Mouse (Mus musculus): Measurements from ENCODE around the gene Rhbg. TPM values are rescaled to one million over a fixed set of nuclear protein-coding genes. Genes with fewer than 3 reads are reported as not detected.

Gene Rhbg
- polyA plus RNA-seq, 1 experiment from 2014 or later, result not detected

GRCm38 (mm10) chr3:88200972-88201330 is 53.6 kb downstream of the Rhbg start:
- ChIA-PET CTCF (no interaction called here), POLR2A (no interaction called here)
- no peak for DNase-seq (ENCODE audit: low read depth, low spot score)
- TF ChIP-seq CTCF (IDR thresholded peaks at IDR 0.05), result no peak
- in situ Hi-C loops (cut with MboI; ENCODE audit: low pct_unique_long_range_greater_than_20kb), result no loop called here
- ATAC-seq, result no peak
- peaks cover 79% of the 10 kb centered on the region for H3K27me3 ChIP-seq

- ATAC-seq (no peak), DNase-seq (ENCODE audit: low read depth, low spot score) (no peak)
- no peak for TF ChIP-seq CTCF (IDR thresholded peaks at IDR 0.05)
- peaks cover 83% of the 10 kb centered on the region for H3K27me3 ChIP-seq
- in situ Hi-C loops (cut with MboI; ENCODE audit: low pct_unique_long_range_greater_than_20kb), result no loop called here
- ChIA-PET CTCF (no interaction called here), POLR2A (interaction anchor here (0.6 kb wide), 1 partner anchor 102 kb away, joined by 7 read pairs; no protein-coding TSS in a partner anchor)
Observed at GRCm38 (mm10) chr3:88200161-88200971, 54.1 kb downstream of the Rhbg start.

- in situ Hi-C loops (cut with MboI; ENCODE audit: low pct_unique_long_range_greater_than_20kb), result no loop called here
- no peak for TF ChIP-seq CTCF (IDR thresholded peaks at IDR 0.05)
- H3K27me3 ChIP-seq, result peaks cover 77% of the 10 kb centered on the region
- POLR2A ChIA-PET, result interaction anchor here (0.6 kb wide), 2 partner anchors 102 to 204 kb away, joined by 3 to 7 read pairs; no protein-coding TSS in a partner anchor
- CTCF ChIA-PET, result interaction anchor here (0.8 to 1.0 kb wide), 2 partner anchors 14 to 44 kb away, joined by 3 read pairs; no protein-coding TSS in a partner anchor
- no peak for DNase-seq (ENCODE audit: low read depth, low spot score)
- ATAC-seq, result no peak
Observed at GRCm38 (mm10) chr3:88199541-88200110, 54.9 kb downstream of the Rhbg start.

- CTCF ChIA-PET, result interaction anchor here (1.0 to 1.7 kb wide), 2 partner anchors 11 to 13 kb away, joined by 3 to 4 read pairs; no protein-coding TSS in a partner anchor
- in situ Hi-C loops (cut with MboI; ENCODE audit: low pct_unique_long_range_greater_than_20kb), result no loop called here
- no peak for DNase-seq (ENCODE audit: low read depth, low spot score)
- H3K27me3 ChIP-seq, result peaks cover 68% of the 10 kb centered on the region
- POLR2A ChIA-PET, result no interaction called here
- ATAC-seq, result no peak
- no peak for TF ChIP-seq CTCF (IDR thresholded peaks at IDR 0.05)
Observed at GRCm38 (mm10) chr3:88198505-88199020, 55.9 kb downstream of the Rhbg start.

GRCm38 (mm10) chr3:88197741-88198504 is 56.6 kb downstream of the Rhbg start:
- DNase-seq (ENCODE audit: low read depth, low spot score) (no peak), ATAC-seq (no peak)
- TF ChIP-seq CTCF (IDR thresholded peaks at IDR 0.05), result no peak
- in situ Hi-C loops (cut with MboI; ENCODE audit: low pct_unique_long_range_greater_than_20kb), result no loop called here
- peaks cover 63% of the 10 kb centered on the region for H3K27me3 ChIP-seq
- POLR2A ChIA-PET, result no interaction called here
- CTCF ChIA-PET, result interaction anchor here (1.7 kb wide), 1 partner anchor 12 kb away, joined by 4 read pairs; no protein-coding TSS in a partner anchor

Other genes starting within 250 kb of the Rhbg start
- gene Hapln2, start 227.1 kb downstream of the Rhbg start, polyA plus RNA-seq (2021), result 0.32 TPM
- 32.8 TPM for gene Gpatch4, start 211.6 kb downstream of the Rhbg start, polyA plus RNA-seq (2021)
- 198 TPM for gene Naxe, start 196.2 kb downstream of the Rhbg start, polyA plus RNA-seq (2021)
- not detected for gene Ttc24, start 176.4 kb downstream of the Rhbg start, polyA plus RNA-seq (2021)
- 55.8 TPM for gene Iqgap3, start 172.7 kb downstream of the Rhbg start, polyA plus RNA-seq (2021)
- 62.7 TPM for gene Mef2d, start 112.3 kb downstream of the Rhbg start, polyA plus RNA-seq (2021)
- 0.19 TPM for gene Gm38392, start 32.5 kb upstream of the Rhbg start, polyA plus RNA-seq (2021)
- 6.3 TPM for gene Tsacc, start 42.3 kb upstream of the Rhbg start, polyA plus RNA-seq (2021)
- gene Cct3, start 42.4 kb upstream of the Rhbg start, polyA plus RNA-seq (2021), result 573 TPM
- gene Glmp, start 70.3 kb upstream of the Rhbg start, polyA plus RNA-seq (2021), result 590 TPM
- gene Tmem79, start 81.4 kb upstream of the Rhbg start, polyA plus RNA-seq (2021), result 3.1 TPM
- gene Smg5, start 81.6 kb upstream of the Rhbg start, polyA plus RNA-seq (2021), result 90.1 TPM
- 0.04 TPM for gene Paqr6, start 109.9 kb upstream of the Rhbg start, polyA plus RNA-seq (2021)
- 0.22 TPM for gene Bglap3, start 118.0 kb upstream of the Rhbg start, polyA plus RNA-seq (2021)
- gene Bglap2, start 124.0 kb upstream of the Rhbg start, polyA plus RNA-seq (2021), result not detected
- gene Bglap, start 129.8 kb upstream of the Rhbg start, polyA plus RNA-seq (2021), result 0.22 TPM
- gene Pmf1, start 155.6 kb upstream of the Rhbg start, polyA plus RNA-seq (2021), result 80.1 TPM
- gene Slc25a44, start 170.4 kb upstream of the Rhbg start, polyA plus RNA-seq (2021), result 42.6 TPM
- gene Sema4a, start 206.5 kb upstream of the Rhbg start, polyA plus RNA-seq (2021), result 6.6 TPM

Measured in Patski (cell line).